Mouse (Mus musculus) myocyte (in vitro differentiated cells): Measurements from ENCODE around the gene Nhsl1.

Experiments used
- CEBPB ChIP-seq: IDR thresholded peaks from 2 replicates; pipeline ENCODE4 v1.6.1; 2011; ENCODE audit warnings: mild to moderate bottlenecking, moderate library complexity; ENCODE audit not compliant: poor library complexity, insufficient read depth, severe bottlenecking
- E2F4 ChIP-seq: IDR thresholded peaks from one replicate; pipeline ENCODE4 v1.6.1; 2011; ENCODE audit warnings: mild to moderate bottlenecking, control low read depth, moderate library complexity; ENCODE audit not compliant: insufficient read depth
- MYOD1 ChIP-seq, 3 experiments: IDR thresholded peaks; one replicate each; pipeline ENCODE4 v1.6.1; 2011; ENCODE audit warnings: control low read depth in 2 of 3, low read depth in 2 of 3, mild to moderate bottlenecking in 2 of 3, moderate library complexity in 1 of 3; ENCODE audit not compliant: insufficient read length in 2 of 3, control insufficient read depth in 1 of 3
- MYOG ChIP-seq, 3 experiments: IDR thresholded peaks; one replicate each; pipeline ENCODE4 v1.6.1; 2011; ENCODE audit warnings: control low read depth in 2 of 3, low read depth in 2 of 3, mild to moderate bottlenecking in 2 of 3; ENCODE audit not compliant: insufficient read length in 2 of 3, control insufficient read depth in 1 of 3, insufficient read depth in 1 of 3
- POLR2AphosphoS2 ChIP-seq: IDR thresholded peaks from one replicate; pipeline ENCODE4 v1.6.1; 2011; ENCODE audit warnings: low read depth, control low read depth; ENCODE audit not compliant: insufficient read length
- REST ChIP-seq: IDR thresholded peaks from one replicate; pipeline ENCODE4 v1.6.1; 2011; ENCODE audit warnings: mild to moderate bottlenecking, control low read depth, moderate library complexity; ENCODE audit not compliant: insufficient read depth, insufficient read length
- TCF3 ChIP-seq: IDR thresholded peaks from one replicate; pipeline ENCODE4 v1.6.1; 2011; ENCODE audit warnings: low read depth, control low read depth; ENCODE audit not compliant: insufficient read length
- USF1 ChIP-seq: IDR thresholded peaks from one replicate; pipeline ENCODE4 v1.6.1; 2011; ENCODE audit warnings: low read depth, mild to moderate bottlenecking, control low read depth, moderate library complexity

DNA sequence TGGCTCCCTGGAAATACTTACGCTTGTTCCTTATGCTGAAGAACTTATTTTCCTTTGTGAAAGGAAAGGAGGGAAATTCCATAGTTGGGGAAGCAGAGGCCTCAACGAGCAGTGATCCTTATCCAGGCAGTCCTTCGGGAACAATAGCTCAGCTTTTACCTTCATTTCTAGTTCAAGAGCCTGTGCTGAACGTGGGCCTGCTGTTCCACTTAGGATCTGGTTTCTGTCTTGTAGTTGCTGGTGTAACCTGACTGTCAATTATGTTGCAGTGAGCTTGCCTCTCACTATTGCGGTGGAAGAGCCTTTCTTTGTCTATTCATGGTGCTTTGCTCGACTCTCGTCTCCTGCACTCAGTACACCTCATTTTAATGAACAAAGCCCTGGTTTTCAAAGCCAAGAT lies 175.5 kb downstream of the Nhsl1 start:
- TF ChIP-seq CEBPB (no peak), USF1 (no peak), MYOD1 (IDR thresholded peaks at IDR 0.05; ENCODE audit: control insufficient read depth in 1 of 3, insufficient read length in 2 of 3, low read depth in 2 of 3) (no peak), POLR2AphosphoS2 (no peak), E2F4 (no peak), MYOG (IDR thresholded peaks at IDR 0.05; ENCODE audit: control insufficient read depth in 1 of 3, insufficient read depth in 1 of 3, insufficient read length in 2 of 3, low read depth in 2 of 3) (no peak), TCF3 (no peak), REST (no peak)
